Mouse (Mus musculus): ENCODE measurements around the gene Cct2.
"Not testable (repeated sequence)": the region's sequence is repeated elsewhere in the genome, so short reads cannot be mapped to it uniquely, and the experiment has no call there.

The Cct2 gene

DNA sequence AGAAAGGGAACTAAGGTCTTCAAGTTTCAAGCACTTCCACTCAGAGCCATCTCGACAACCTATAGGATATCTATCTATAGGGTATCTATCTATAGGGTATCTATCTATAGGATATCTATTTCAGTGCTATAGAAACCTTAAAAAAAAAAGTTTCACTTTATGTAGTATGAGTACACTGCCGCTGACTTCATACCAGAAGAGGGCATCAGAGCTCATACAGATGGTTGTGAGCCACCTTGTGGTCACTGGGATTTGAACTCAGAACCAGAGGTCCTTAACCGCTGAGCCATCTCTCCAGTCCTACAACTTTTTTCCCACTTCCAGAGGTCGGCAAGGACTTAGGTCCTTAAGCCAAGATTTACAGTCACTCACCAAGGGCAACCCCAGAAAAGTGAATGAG is 7.9 kb downstream of the Cct2 start:
- DNase-seq (ENCODE audit: inconsistent ontology term), result no peak

DNA sequence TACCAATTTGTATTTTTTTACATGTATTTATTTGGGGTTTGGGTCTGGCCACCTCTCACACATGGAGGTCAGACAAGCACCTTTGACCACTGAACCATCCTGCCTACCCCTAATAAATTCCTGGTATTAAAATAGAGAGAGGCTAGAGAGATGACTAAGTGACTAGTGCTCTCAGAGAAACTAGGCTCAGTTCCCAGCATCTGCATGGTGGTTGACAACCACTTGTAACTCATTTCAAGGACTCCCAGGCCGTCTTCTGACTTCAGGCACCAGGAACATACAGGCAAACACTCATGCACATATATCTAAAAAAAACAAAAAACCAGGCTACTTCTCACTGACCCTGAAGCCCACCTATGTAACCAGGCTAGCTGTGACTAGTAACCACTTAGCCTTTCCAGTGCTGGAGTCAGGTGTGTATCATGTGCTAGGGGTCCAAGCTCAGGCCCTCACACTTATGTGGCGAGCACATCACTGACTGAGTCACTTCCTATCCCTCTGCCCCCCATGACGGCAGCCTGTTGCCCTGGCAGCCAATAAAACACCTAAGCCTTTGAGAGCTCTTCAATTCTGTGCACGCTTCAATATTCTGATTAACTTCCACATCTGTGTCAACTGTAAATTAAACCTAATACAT is 13.5 kb downstream of the Cct2 start:
- DNase-seq (ENCODE audit: inconsistent ontology term), result no peak

DNA sequence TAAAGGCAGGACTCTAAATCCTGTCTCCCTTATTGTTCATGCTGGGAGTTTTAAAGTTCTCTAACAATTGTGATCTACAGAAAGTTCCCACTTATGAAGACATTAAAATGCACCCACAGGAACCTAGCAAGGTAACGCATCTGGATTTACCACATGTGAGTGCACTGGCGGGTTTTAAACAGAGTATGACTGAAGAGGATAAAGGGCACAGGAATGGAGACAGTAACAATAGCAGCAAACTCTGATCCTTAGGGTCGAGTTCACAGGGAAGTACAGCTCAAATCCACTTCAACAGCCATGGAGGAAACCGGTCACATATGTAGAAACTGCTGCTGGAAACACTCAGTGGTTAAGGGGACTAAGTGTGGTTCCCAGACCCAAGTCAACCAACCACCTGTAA is 14.4 kb downstream of the Cct2 start:
- no peak for DNase-seq (ENCODE audit: inconsistent ontology term)

DNA sequence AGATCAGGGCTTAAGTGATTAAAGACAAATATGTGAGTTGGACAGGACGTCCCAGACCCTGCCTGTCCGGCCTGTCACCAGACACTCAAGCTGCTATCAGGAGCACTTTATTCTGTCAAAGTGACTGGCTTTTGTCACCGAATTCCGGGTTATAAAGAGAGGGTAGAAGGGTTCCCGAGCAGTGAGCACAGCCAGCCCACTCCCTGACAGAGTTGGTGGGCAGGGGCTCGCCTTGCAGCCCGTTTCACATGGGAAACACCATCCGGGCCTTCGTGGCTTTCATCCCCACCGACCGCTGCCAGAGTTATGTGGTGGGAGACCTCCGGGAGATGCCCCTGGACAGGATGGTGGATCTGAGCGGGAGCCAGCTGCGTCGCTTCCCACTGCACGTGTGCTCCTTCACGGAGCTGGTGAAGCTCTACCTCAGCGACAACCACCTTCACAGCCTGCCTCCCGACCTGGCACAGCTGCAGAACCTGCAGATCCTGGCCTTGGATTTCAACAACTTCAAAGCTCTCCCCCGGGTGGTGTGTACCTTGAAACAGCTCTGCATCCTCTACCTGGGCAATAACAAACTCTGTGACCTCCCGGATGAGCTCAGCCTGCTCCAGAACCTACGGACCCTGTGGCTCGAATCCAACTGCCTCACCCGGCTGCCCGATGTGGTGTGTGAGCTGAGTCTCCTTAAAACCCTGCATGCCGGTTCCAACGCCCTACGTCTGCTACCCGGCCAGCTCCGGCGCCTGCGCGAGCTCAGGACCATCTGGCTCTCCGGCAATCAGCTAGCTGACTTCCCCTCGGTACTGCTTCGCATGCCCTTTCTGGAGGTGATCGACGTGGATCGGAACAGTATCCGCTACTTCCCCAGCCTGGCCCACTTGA is 18.2 kb downstream of the Cct2 start, which contains the start of gene Lrrc10:
Lrrc10 (plus strand) TSS at position 167 of the 882 bp plus-strand sequence.
- no peak for DNase-seq (ENCODE audit: inconsistent ontology term)

DNA sequence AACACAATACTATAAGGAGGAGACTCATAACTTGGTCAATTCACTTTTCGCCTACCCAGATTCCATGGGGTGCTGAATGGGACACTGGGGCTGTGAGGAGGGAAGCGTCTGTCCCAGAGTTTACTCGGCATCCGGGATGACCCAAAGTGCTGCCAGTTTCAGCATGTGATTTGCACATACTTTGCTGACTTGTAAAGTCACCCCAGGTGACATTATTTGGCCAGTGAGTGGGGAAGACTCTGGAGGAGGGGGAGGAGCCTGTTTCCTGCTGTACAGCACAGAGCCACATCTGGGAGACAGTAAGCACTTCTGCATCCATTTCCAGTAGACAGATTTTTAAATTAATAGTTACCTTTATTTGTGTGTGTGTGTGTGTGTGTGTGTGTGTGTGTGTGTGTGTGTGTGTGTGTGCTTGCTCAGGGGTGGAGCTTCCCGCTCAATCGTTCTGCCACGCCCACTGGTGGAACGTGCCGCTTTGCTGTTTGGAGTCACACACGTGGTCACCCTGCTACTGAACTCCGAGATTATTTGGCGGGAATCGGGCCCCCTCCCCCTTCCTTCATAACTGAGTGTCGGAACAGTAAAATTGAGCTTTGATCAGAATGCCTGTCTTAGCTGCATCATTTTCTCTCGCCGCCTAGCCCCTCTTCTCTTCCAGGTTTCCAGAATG is 20.0 kb downstream of the Cct2 start:
- not testable (repeated sequence) for DNase-seq (ENCODE audit: inconsistent ontology term)

DNA sequence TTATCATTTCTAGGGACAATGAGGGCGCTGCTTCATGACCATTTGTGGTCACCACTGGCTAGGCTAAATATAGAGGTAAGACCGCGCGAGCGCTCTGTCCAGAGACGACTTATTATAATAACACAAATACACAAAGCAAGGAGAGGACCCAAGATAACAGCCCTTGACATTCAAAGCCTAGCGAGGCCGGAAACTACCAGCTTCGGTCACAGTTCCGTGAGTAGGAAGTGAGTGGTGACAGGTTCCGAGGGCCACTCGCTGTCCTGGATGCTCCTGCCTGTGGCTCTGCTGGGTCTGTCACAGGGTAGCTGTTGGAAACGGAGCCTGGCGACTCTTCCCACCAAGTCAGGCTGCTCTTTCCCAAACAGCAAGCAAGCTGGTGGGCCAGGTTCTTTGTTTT is 21.3 kb downstream of the Cct2 start:
- DNase-seq (ENCODE audit: inconsistent ontology term), result no peak

DNA sequence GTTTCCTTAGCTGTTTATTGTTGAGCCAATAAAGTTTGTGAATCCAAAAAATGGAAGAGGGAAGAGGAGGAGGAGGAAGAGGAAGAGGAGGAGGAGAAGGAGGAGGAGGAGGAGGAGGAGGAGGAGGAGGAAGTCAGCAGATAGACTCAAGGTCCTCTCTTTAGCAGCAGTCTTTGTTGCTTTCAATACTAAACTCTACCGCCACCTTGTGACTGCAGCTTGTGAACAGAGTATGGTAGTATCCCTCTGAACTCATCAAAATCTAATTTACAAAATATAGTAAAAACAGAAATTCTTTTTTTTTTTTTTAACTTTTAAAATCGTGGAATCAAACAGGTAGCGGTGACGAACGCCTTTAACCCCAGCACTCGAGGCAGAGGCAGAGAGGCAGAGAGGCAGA is 23.3 kb downstream of the Cct2 start:
- DNase-seq (ENCODE audit: inconsistent ontology term), result no peak

DNA sequence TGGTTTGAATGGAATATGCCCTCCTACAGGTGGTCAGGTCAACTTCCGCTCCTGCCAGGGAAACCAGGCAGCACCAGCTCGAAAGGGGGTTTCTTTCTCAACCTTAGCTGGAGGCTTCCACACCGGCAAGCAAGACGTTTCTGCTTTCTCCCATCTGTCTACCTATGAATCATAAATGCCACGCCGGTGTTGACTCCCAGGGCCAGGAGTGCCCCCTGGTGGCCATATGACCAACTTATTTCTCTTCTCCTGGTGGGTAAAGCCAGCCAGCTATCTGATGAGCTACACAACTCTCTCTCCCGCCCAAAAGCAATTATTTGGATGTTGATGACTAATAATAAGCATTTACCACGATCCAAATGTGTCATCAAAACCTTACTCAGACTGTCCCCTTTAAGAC is 29.8 kb downstream of the Cct2 start:
- DNase-seq (ENCODE audit: inconsistent ontology term), result peak; percentile 90

DNA sequence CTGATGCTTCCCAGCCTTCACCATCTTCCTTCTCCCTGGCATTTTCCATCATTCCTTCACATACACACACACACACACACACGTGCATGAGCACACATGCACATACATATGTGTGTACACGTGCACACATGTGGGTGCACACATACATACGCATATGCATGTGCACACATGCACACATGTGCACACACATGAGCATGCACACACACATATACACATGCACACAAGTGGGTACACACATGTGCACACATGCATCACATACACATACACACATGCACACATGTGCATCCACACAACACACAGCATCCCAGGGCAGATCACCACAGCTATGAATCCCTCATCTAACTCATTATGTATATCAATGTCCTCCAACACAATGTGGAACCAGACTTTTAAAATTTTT is 32.5 kb downstream of the Cct2 start:
- no peak for DNase-seq (ENCODE audit: inconsistent ontology term)

DNA sequence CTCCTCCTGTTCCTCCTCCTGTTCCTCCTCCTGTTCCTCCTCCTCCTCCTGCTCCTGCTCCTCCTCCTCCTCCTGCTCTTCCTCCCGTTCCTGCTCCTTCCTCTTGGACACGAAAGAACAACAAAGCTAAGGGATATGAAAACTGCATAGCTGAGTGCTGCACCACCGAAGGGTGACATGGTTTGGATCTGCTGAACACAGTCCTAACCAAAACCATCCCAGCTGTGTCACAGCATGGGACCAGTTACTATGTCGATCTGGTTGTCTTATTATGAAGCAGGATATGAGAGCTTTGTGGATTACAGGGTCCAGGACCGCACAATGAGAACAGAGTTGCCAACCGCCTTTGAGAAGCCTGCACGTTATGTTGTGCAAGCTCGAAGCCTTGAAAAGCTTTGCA is 37.4 kb downstream of the Cct2 start:
- no peak for DNase-seq (ENCODE audit: inconsistent ontology term)

DNA sequence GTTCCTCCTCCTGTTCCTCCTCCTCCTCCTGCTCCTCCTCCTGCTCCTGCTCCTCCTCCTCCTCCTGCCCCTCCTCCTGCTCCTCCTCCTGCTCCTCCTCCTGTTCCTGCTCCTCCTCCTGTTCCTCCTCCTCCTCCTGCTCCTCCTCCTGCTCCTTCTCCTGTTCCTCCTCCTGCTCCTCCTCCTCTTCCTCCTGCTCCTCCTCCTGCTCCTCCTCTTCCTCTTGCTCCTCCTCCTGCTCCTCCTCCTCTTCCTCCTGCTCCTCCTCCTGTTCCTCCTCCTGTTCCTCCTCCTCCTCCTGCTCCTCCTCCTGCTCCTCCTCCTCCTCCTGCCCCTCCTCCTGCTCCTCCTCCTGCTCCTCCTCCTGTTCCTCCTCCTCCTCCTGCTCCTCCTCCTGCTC is 37.8 kb downstream of the Cct2 start:
- DNase-seq (ENCODE audit: inconsistent ontology term), result not testable (repeated sequence)

DNA sequence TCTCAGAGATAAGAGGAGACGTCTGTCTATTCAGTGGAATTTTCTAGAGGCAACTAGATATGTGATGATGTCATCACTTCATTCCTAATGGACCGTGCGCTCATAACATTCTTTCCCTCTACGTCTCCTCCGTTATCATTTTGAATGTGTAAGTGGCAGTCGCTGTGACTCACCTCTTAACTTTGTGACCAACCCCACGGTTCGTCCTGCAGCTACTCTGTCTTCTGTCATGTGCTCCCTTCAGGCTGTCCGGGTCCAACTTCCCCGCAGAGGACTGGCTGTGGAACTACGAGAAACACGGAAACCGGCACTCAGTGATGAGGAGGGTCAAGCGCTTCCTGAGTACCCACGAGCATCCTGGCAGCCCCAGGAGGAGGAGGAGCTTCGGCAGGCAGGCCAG is 39.9 kb downstream of the Cct2 start:
- peak; percentile 74 for DNase-seq (ENCODE audit: inconsistent ontology term)

DNA sequence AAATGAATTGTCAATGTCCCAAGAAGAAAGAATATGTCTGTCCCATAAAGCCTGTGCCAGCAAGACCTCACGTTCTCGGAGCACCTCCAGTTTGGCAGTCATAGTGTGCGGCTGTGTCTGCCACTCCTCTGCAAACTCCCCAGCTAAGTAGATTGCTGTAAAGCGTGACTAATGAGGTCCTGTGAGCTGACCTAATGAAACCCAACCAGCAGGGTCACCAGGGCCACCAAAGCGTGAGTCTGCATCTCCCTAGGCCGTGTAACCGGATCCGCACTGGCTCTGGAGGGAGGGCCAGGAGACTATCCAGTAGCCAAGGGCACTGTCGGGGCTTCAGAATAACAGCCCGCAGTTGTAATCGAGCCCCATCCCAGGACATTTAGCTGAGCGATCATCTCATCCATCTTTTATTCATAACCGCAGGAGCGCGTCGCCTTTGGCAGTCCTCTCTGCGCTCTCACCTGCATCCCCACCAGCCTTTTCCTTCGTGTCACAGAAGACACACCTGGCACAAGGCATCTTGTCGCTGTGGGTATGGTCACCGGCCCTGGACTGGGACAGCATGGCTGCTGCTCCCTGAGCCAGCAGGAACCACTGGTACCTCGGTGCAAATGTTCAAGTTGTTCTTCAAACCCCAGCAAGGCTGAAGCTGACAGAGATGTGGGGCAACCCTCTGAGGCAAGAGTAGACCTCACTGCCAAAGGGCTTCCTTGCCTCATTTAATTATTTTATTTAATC is 42.4 kb downstream of the Cct2 start:
- peak; percentile 66 for DNase-seq (ENCODE audit: inconsistent ontology term)

DNA sequence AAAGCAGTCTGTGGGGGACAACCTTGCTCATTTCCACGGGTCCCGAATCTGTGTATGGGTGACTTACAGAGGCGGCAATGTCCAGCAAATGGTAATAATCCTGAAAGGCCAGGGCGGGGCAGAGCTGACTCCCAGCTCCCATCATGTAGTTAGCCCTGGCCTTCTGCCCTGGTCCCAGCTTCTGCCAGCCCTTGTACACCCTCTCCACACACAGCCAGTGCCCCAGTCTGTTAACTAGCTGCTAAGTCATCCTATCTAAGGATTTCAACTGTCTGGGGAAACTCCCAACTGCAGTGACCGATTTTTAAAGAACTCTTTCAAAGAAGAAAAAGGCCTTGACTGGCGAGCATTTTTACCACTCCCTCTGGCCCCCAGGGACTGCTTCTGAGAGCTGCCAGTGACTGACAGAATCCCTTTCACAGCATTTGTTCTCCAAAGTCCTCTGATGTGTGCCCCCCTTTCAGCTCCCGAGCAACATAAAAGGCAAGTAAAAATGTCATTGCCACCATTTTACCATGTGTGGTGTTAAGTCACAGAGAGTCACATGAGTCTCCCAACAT is 45.3 kb downstream of the Cct2 start:
- no peak for DNase-seq (ENCODE audit: inconsistent ontology term)

DNA sequence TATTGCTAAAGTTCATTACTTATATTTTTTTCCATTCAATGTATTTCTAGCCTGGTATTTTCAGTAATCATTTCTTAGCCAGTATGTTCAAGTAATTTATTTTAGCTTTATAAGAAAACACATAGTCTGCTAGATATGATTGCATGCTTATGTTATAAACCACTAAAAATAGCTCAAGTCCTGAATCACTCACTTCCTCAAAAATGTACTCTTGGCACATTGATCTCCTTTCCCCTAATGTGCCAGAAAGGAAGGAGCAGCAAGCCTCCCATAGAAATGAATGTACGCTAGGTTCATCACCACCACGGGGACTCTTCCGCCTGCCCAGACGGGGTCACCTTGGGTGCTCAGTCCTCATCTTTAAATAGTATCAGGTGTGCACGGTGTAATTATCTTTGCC is 49.0 kb downstream of the Cct2 start:
- no peak for DNase-seq (ENCODE audit: inconsistent ontology term)

DNA sequence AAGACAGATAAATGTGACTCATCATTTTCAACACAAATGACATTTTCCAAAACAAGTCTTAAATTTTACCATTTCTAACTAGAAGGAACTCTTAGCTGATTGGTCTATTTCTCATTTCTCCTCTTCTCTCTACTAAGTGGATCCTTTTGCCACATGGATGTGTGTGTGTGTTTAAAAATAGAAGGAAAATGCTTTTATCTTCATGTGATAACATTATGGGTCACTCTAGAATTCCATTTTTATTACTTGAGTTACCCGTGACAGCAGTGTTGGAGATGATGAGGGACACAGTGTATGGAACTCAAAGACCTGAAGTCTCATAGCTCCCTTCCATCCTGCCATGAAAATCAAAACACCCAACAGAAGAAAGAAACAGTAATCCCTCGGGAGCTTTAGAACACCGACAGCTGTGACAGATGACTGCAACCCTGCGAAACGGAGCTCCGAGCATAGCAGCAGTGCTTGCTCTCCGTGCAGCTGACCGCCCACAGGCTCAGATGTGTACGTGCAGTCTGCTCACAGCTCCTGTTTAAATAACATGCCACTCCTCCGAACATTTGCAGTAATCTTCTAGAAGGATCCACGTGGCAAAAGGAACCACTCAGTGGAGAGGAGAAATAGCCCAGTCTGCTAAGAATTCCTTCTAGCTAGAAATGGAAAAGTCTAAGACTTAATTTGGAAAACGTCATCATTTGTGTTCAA is 49.8 kb downstream of the Cct2 start:
- peak; percentile 14 for DNase-seq (ENCODE audit: inconsistent ontology term)

DNA sequence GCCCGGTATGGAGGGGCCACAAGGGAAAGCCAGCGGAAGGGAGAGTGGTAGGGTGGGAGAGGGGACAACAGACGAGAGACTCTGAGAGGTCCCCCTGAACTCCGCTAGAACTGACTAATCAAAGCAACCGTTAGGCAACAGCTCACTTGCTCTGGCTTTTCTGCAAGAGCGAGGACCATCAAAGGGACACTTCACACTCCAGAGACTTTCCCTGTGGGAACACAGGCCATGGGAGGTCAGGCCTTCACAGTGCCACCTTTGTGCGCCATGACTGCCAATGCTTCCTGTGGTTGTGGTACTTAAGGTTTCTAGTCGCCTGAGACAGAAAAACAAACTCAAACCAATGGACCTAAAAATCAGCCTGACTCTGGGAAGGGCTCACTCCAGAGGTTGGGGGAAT is 52.6 kb downstream of the Cct2 start:
- no peak for DNase-seq (ENCODE audit: inconsistent ontology term)

DNA sequence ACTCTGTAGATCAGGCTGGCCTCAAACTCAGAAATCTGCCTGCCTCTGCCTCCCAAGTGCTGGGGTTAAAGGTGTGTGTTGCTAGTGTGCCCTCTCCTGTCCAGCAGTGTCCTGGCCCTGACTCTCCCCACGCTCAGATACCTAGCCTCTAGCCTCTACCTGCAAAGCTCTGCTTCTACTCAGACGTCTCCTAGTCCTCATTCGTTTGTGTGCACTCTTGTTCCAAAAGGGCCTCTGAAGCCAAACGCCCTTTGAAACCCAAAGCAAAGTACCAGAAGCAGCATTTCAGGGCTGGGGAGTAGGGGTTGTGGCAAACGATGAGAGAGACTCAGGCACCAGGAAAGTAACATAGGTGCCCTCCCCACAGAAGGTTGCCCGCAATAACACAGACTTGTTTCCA is 53.9 kb downstream of the Cct2 start:
- no peak for DNase-seq (ENCODE audit: inconsistent ontology term)

DNA sequence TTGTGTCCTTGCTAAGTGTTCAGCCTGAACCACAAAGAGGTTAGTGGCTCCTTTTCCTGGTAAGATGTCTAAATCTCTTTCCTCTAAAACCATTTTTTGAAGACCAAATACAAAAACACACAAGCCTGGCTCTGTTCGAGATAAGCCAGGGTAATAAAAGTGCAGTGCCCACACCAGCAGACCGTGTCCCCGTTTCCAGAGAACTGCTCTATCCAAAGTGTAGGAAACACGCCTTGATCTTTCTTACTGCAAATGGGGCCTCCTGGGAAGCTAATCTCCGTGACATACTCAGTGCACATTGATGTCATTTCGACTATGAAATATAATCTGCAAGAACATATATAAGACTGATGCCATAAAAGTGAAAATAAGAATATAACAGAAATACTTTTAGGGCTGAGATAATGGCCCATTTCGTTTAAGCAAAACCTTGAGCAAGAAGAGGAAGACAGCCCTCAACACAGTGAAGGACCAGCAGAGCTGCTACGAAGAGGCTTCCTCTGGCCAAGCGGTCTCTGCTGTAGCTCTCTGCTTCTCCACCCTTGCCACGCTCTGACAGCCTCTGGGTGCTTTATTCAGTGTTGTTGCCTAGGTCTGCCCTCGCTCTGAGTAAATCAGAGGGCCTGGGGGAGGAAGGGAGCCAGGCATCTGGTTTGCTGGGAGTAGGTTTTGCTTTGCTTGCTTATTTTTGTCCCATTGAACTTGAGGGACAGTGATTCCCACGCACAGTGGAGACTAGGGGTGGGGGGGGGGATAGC is 57.7 kb downstream of the Cct2 start:
- DNase-seq (ENCODE audit: inconsistent ontology term), result no peak

DNA sequence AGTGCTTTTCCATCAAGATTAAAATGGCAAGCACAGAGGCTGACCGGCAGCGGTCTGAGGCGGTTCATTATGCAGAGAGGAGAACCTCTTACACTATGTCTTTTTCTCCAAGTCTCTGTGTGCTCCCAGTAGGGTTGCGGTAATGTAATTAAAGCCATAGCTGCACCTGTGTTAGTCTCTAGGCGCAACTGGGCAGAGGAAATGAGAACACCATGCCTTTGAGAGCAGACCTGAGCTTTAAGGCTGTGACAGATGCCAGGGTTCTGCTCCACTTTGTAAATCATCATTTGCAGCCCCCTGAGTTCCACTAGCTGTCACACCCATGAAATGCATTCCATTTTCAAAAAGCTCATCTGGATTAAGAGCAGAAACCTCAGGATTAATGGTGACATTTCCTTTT is 58.9 kb downstream of the Cct2 start:
- DNase-seq (ENCODE audit: inconsistent ontology term), result no peak
